Mouse (Mus musculus): ENCODE results near the gene Bms1. TPM values are rescaled to one million over a fixed set of nuclear protein-coding genes. Genes with fewer than 3 reads are reported as not detected.

Bms1 gene
- polyA plus RNA-seq, 1 experiment from 2014 or later, result 25.1 TPM

DNA sequence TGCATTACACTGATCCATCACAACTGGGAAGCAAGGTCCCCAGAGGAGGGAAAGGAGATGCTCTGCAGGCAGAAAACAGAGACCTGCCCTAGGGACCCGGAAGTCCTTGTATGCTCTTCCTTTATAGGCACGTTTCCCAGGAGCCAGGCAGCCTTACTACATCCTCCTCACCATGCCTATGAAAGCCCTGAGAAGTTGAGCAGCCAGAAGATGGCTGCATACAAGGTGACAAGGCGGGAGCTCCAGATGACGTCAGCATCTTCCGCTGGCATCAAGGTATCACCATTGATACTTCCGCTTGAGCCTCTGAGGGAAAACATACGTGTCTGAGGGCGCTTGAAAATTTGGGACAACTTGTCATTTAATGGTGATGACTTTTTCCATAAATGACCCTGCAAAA, 72.0 kb downstream of the Bms1 start:
- Histone ChIP-seq H3K4me2 (no peak overlapping the region), H3K9me3 (replicated peaks; ENCODE audit: control insufficient read depth, low read length) (no peaks in the 10 kb centered on the region), H3K9ac (ENCODE audit: low read depth, low read length) (no peak overlapping the region), H3K27me3 (ENCODE audit: control insufficient read depth, insufficient read depth, low read length) (no peaks in the 10 kb centered on the region), H3K4me3 (ENCODE audit: low read depth, low read length) (no peak overlapping the region), H3K27ac (ENCODE audit: low read depth, low read length) (no peak overlapping the region), H3K4me1 (ENCODE audit: control insufficient read depth, insufficient read depth, low read length) (no peaks in the 10 kb centered on the region), H3K36me3 (ENCODE audit: control insufficient read depth, insufficient read depth, low read length) (no peaks in the 10 kb centered on the region)
- WGBS (ENCODE audit: insufficient replicate concordance), result 80% methylated on average over 8 of the region's 8 CpGs
- no peak for ATAC-seq (replicated peaks; ENCODE audit: insufficient number of reproducible peaks, low FRiP score, low TSS enrichment)

DNA sequence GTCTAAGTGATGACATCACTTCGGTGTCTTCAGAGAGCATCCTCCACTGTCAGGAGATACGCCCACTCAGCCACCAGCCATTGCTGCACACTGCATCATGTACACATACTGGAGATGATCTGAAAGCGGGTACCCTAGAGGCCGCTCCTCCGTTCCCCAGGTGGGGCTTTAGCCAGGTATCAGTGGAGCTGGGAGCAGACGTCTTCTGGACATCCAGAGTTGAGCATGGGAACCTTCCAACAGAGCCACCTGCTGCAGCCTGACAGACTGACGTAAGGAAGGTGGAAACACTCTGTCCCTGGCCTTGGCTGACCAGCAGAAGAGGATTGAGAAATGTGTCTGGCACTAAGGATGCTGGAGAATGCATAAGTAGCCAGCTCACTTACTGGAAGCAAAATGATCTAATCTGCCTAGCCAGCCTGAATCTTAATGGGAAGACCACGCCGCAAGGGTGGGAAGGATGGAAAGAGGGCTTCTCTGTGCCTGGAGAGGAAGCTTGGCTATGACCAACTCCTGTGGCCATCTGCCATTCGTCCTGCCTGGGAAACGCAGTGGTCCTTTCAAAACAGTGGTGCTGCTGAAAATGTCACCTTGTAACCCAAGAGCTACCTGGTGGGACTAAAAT, 77.3 kb downstream of the Bms1 start:
- no peaks in the 10 kb centered on the region for H3K36me3 ChIP-seq (ENCODE audit: control insufficient read depth, insufficient read depth, low read length)
- no peak overlapping the region for H3K9ac ChIP-seq (ENCODE audit: low read depth, low read length)
- H3K27ac ChIP-seq (ENCODE audit: low read depth, low read length), result no peak overlapping the region
- WGBS (ENCODE audit: insufficient replicate concordance), result 74% methylated on average over 11 of the region's 11 CpGs
- no peaks in the 10 kb centered on the region for H3K9me3 ChIP-seq (replicated peaks; ENCODE audit: control insufficient read depth, low read length)
- no peak overlapping the region for H3K4me3 ChIP-seq (ENCODE audit: low read depth, low read length)
- no peaks in the 10 kb centered on the region for H3K27me3 ChIP-seq (ENCODE audit: control insufficient read depth, insufficient read depth, low read length)
- H3K4me1 ChIP-seq (ENCODE audit: control insufficient read depth, insufficient read depth, low read length), result no peaks in the 10 kb centered on the region
- no peak for ATAC-seq (replicated peaks; ENCODE audit: insufficient number of reproducible peaks, low FRiP score, low TSS enrichment)
- H3K4me2 ChIP-seq, result no peak overlapping the region

GRCm38 (mm10) chr6:118337660-118338059, 81.6 kb downstream of the Bms1 start:
- Histone ChIP-seq H3K4me3 (ENCODE audit: low read depth, low read length) (no peak overlapping the region), H3K36me3 (ENCODE audit: control insufficient read depth, insufficient read depth, low read length) (no peaks in the 10 kb centered on the region), H3K27me3 (ENCODE audit: control insufficient read depth, insufficient read depth, low read length) (no peaks in the 10 kb centered on the region), H3K27ac (ENCODE audit: low read depth, low read length) (no peak overlapping the region), H3K9me3 (replicated peaks; ENCODE audit: control insufficient read depth, low read length) (no peaks in the 10 kb centered on the region), H3K4me1 (ENCODE audit: control insufficient read depth, insufficient read depth, low read length) (no peaks in the 10 kb centered on the region), H3K4me2 (no peak overlapping the region), H3K9ac (ENCODE audit: low read depth, low read length) (no peak overlapping the region)
- ATAC-seq (replicated peaks; ENCODE audit: insufficient number of reproducible peaks, low FRiP score, low TSS enrichment), result no peak
- 88% methylated on average over 5 of the region's 5 CpGs for WGBS (ENCODE audit: insufficient replicate concordance)

DNA sequence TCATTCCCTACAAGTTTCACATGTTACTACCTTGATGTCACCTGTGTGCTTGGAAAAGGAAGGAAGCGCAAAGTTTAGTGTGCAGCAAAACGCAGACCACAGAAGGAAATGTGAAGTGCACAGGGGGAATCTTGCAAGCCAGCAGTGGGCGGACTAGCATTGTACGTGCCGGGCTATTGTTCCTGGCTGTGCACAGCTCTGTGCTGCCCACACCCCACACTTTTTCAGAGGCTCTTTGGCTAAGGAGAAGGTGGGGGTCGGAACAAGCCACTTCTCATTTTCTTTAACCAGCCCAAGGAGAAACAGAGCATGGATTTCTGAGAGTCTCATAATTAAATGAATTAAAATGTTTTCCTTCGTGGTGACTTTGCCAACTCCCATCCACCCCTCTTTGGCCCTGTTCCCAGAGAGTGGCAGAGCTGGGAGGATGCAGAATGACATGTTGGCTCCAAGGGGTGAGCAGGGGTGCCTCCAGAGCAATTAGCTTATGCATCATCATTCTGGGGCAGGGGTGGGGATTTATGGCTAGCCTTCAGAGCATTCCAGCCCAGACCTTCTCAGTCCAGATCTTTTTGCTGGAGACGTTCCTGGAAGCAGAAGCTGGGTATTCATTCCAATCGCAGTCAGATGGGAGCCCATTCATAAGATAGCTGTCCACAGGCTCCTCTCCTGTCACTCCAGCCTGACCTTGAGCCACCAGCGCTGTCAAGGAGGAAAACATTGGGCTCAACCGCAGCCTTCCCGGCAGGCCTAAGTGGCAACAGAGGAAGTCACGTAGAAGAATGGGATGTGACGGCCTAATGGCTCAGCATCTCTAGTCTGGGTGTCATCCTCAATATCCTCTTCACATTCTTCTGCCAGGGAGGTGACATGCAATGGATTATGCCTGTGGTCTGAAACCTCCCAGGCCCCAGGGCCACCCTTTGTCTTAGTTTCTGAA, 82.5 kb downstream of the Bms1 start:
- no peak overlapping the region for H3K4me2 ChIP-seq
- H3K9ac ChIP-seq (ENCODE audit: low read depth, low read length), result no peak overlapping the region
- no peaks in the 10 kb centered on the region for H3K4me1 ChIP-seq (ENCODE audit: control insufficient read depth, insufficient read depth, low read length)
- H3K27me3 ChIP-seq (ENCODE audit: control insufficient read depth, insufficient read depth, low read length), result no peaks in the 10 kb centered on the region
- no peaks in the 10 kb centered on the region for H3K36me3 ChIP-seq (ENCODE audit: control insufficient read depth, insufficient read depth, low read length)
- 73% methylated on average over 14 of the region's 14 CpGs for WGBS (ENCODE audit: insufficient replicate concordance)
- no peak overlapping the region for H3K27ac ChIP-seq (ENCODE audit: low read depth, low read length)
- ATAC-seq (replicated peaks; ENCODE audit: insufficient number of reproducible peaks, low FRiP score, low TSS enrichment), result no peak
- no peaks in the 10 kb centered on the region for H3K9me3 ChIP-seq (replicated peaks; ENCODE audit: control insufficient read depth, low read length)
- H3K4me3 ChIP-seq (ENCODE audit: low read depth, low read length), result no peak overlapping the region

GRCm38 (mm10) chr6:118335934-118336450, 83.3 kb downstream of the Bms1 start:
- Histone ChIP-seq H3K4me1 (ENCODE audit: control insufficient read depth, insufficient read depth, low read length) (no peaks in the 10 kb centered on the region), H3K4me2 (no peak overlapping the region), H3K27ac (ENCODE audit: low read depth, low read length) (no peak overlapping the region), H3K9ac (ENCODE audit: low read depth, low read length) (no peak overlapping the region), H3K27me3 (ENCODE audit: control insufficient read depth, insufficient read depth, low read length) (no peaks in the 10 kb centered on the region), H3K36me3 (ENCODE audit: control insufficient read depth, insufficient read depth, low read length) (no peaks in the 10 kb centered on the region), H3K4me3 (ENCODE audit: low read depth, low read length) (no peak overlapping the region), H3K9me3 (replicated peaks; ENCODE audit: control insufficient read depth, low read length) (no peaks in the 10 kb centered on the region)
- 60% methylated on average over 5 of the region's 5 CpGs for WGBS (ENCODE audit: insufficient replicate concordance)
- no peak for ATAC-seq (replicated peaks; ENCODE audit: insufficient number of reproducible peaks, low FRiP score, low TSS enrichment)

GRCm38 (mm10) chr6:118333861-118334260, 85.4 kb downstream of the Bms1 start:
- Histone ChIP-seq H3K9me3 (replicated peaks; ENCODE audit: control insufficient read depth, low read length) (no peaks in the 10 kb centered on the region), H3K27ac (ENCODE audit: low read depth, low read length) (no peak overlapping the region), H3K4me1 (ENCODE audit: control insufficient read depth, insufficient read depth, low read length) (no peaks in the 10 kb centered on the region), H3K4me2 (no peak overlapping the region), H3K27me3 (ENCODE audit: control insufficient read depth, insufficient read depth, low read length) (no peaks in the 10 kb centered on the region), H3K4me3 (ENCODE audit: low read depth, low read length) (no peak overlapping the region), H3K36me3 (ENCODE audit: control insufficient read depth, insufficient read depth, low read length) (no peaks in the 10 kb centered on the region), H3K9ac (ENCODE audit: low read depth, low read length) (no peak overlapping the region)
- ATAC-seq (replicated peaks; ENCODE audit: insufficient number of reproducible peaks, low FRiP score, low TSS enrichment), result no peak
- 79% methylated on average over 9 of the region's 9 CpGs for WGBS (ENCODE audit: insufficient replicate concordance)

Small RNAs within 50 kb of the gene (microRNA-seq; reads per million reads assigned to microRNA genes)
- gene Gm25953 (ENCODE audit: borderline number of aligned reads), result not detected

Other genes with a start within 250 kb of the Bms1 start
- gene Ret, start 221.8 kb downstream of the Bms1 start, polyA plus RNA-seq (2014; fragmentation: Nextera tagmentation; extraction: Ambion mirVana), result 0.04 and 0.20 TPM in 2 replicates
- 4.9 and 5.0 TPM in 2 replicates for gene Zfp248, start 36.1 kb upstream of the Bms1 start, polyA plus RNA-seq (2014; fragmentation: Nextera tagmentation; extraction: Ambion mirVana)
- 10.3 and 12.0 TPM in 2 replicates for gene Zfp9, start 59.8 kb upstream of the Bms1 start, polyA plus RNA-seq (2014; fragmentation: Nextera tagmentation; extraction: Ambion mirVana)
- gene Ankrd26, start 142.8 kb upstream of the Bms1 start, polyA plus RNA-seq (2014; fragmentation: Nextera tagmentation; extraction: Ambion mirVana), result 8.9 and 10.4 TPM in 2 replicates